Mouse (Mus musculus): Measurements from ENCODE around the gene Cant1. TPM values are rescaled to one million over a fixed set of nuclear protein-coding genes. Genes with fewer than 3 reads are reported as not detected.

Cant1 gene
- polyA plus RNA-seq, 1 experiment from 2014 or later, result 30.9 TPM

GRCm38 (mm10) chr11:118411271-118411670 lies 7.6 kb downstream of the Cant1 start:
- ATAC-seq (ENCODE audit: low FRiP score, low TSS enrichment), result peak; percentile 69
- H3K27ac ChIP-seq (ENCODE audit: low read length), result peak overlapping the region; percentile 79
- peaks cover 64% of the 10 kb centered on the region for H3K36me3 ChIP-seq (ENCODE audit: insufficient read depth, low read length)
- H3K27me3 ChIP-seq (ENCODE audit: insufficient read depth, low read length), result no peaks in the 10 kb centered on the region
- peak overlapping the region; percentile 22; the same call in 1 of the 2 replicates for H3K9ac ChIP-seq (replicated peaks; ENCODE audit: low read length)
- 45% methylated on average over 8 of the region's 8 CpGs for WGBS
- H3K4me1 ChIP-seq (ENCODE audit: insufficient read depth, low read length), result peaks cover 48% of the 10 kb centered on the region
- no peaks in the 10 kb centered on the region for H3K9me3 ChIP-seq (ENCODE audit: low read length)
- H3K4me3 ChIP-seq (ENCODE audit: low read length), result no peak overlapping the region
- no peak overlapping the region for H3K4me2 ChIP-seq (replicated peaks; ENCODE audit: low read depth, low read length)

- peaks cover 62% of the 10 kb centered on the region for H3K36me3 ChIP-seq (ENCODE audit: insufficient read depth, low read length)
- H3K9ac ChIP-seq (replicated peaks; ENCODE audit: low read length), result no peak overlapping the region
- H3K4me1 ChIP-seq (ENCODE audit: insufficient read depth, low read length), result peaks cover 45% of the 10 kb centered on the region
- H3K4me2 ChIP-seq (replicated peaks; ENCODE audit: low read depth, low read length), result no peak overlapping the region
- no peak for ATAC-seq (ENCODE audit: low FRiP score, low TSS enrichment)
- no peak overlapping the region for H3K4me3 ChIP-seq (ENCODE audit: low read length)
- WGBS, result 60% methylated on average over 10 of the region's 10 CpGs
- no peaks in the 10 kb centered on the region for H3K9me3 ChIP-seq (ENCODE audit: low read length)
- H3K27ac ChIP-seq (ENCODE audit: low read length), result peak overlapping the region; percentile 45; the same call in 1 of the 2 replicates
- no peaks in the 10 kb centered on the region for H3K27me3 ChIP-seq (ENCODE audit: insufficient read depth, low read length)
Observed at GRCm38 (mm10) chr11:118410479-118410878, 8.4 kb downstream of the Cant1 start.

- ATAC-seq (ENCODE audit: low FRiP score, low TSS enrichment), result no peak
- Histone ChIP-seq H3K9me3 (ENCODE audit: low read length) (no peaks in the 10 kb centered on the region), H3K27me3 (ENCODE audit: insufficient read depth, low read length) (no peaks in the 10 kb centered on the region), H3K4me3 (ENCODE audit: low read length) (no peak overlapping the region), H3K36me3 (ENCODE audit: insufficient read depth, low read length) (peaks cover 60% of the 10 kb centered on the region), H3K4me2 (replicated peaks; ENCODE audit: low read depth, low read length) (no peak overlapping the region), H3K27ac (ENCODE audit: low read length) (no peak overlapping the region), H3K9ac (replicated peaks; ENCODE audit: low read length) (no peak overlapping the region), H3K4me1 (ENCODE audit: insufficient read depth, low read length) (peaks cover 45% of the 10 kb centered on the region)
- WGBS, result 70% methylated on average over 1 of the region's 1 CpGs
Observed at GRCm38 (mm10) chr11:118410073-118410444, 8.8 kb downstream of the Cant1 start.

- Histone ChIP-seq H3K4me1 (ENCODE audit: insufficient read depth, low read length) (peaks cover 48% of the 10 kb centered on the region), H3K4me2 (replicated peaks; ENCODE audit: low read depth, low read length) (no peak overlapping the region), H3K27ac (ENCODE audit: low read length) (no peak overlapping the region), H3K9me3 (ENCODE audit: low read length) (no peaks in the 10 kb centered on the region), H3K9ac (replicated peaks; ENCODE audit: low read length) (no peak overlapping the region), H3K4me3 (ENCODE audit: low read length) (no peak overlapping the region), H3K27me3 (ENCODE audit: insufficient read depth, low read length) (no peaks in the 10 kb centered on the region), H3K36me3 (ENCODE audit: insufficient read depth, low read length) (peaks cover 53% of the 10 kb centered on the region)
- WGBS, result 70% methylated on average over 12 of the region's 12 CpGs
- no peak for ATAC-seq (ENCODE audit: low FRiP score, low TSS enrichment)
Observed at GRCm38 (mm10) chr11:118409106-118410072, 9.5 kb downstream of the Cant1 start.

GRCm38 (mm10) chr11:118408051-118408740 lies 10.7 kb downstream of the Cant1 start:
- no peaks in the 10 kb centered on the region for H3K27me3 ChIP-seq (ENCODE audit: insufficient read depth, low read length)
- H3K36me3 ChIP-seq (ENCODE audit: insufficient read depth, low read length), result peaks cover 49% of the 10 kb centered on the region
- WGBS, result 81% methylated on average over 18 of the region's 18 CpGs
- no peak for ATAC-seq (ENCODE audit: low FRiP score, low TSS enrichment)
- H3K4me3 ChIP-seq (ENCODE audit: low read length), result no peak overlapping the region
- H3K4me1 ChIP-seq (ENCODE audit: insufficient read depth, low read length), result peaks cover 47% of the 10 kb centered on the region
- no peak overlapping the region for H3K4me2 ChIP-seq (replicated peaks; ENCODE audit: low read depth, low read length)
- no peak overlapping the region for H3K27ac ChIP-seq (ENCODE audit: low read length)
- no peak overlapping the region for H3K9ac ChIP-seq (replicated peaks; ENCODE audit: low read length)
- H3K9me3 ChIP-seq (ENCODE audit: low read length), result no peaks in the 10 kb centered on the region

- Histone ChIP-seq H3K4me1 (ENCODE audit: insufficient read depth, low read length) (peaks cover 40% of the 10 kb centered on the region), H3K27me3 (ENCODE audit: insufficient read depth, low read length) (no peaks in the 10 kb centered on the region), H3K4me3 (ENCODE audit: low read length) (no peak overlapping the region), H3K9me3 (ENCODE audit: low read length) (no peaks in the 10 kb centered on the region), H3K36me3 (ENCODE audit: insufficient read depth, low read length) (peaks cover 45% of the 10 kb centered on the region), H3K9ac (replicated peaks; ENCODE audit: low read length) (no peak overlapping the region), H3K4me2 (replicated peaks; ENCODE audit: low read depth, low read length) (no peak overlapping the region), H3K27ac (ENCODE audit: low read length) (no peak overlapping the region)
- ATAC-seq (ENCODE audit: low FRiP score, low TSS enrichment), result no peak
- 83% methylated on average over 23 of the region's 23 CpGs for WGBS
Observed at GRCm38 (mm10) chr11:118407318-118407910, 11.5 kb downstream of the Cant1 start.

GRCm38 (mm10) chr11:118406521-118406920 lies 12.4 kb downstream of the Cant1 start:
- ATAC-seq (ENCODE audit: low FRiP score, low TSS enrichment), result no peak
- H3K27me3 ChIP-seq (ENCODE audit: insufficient read depth, low read length), result no peaks in the 10 kb centered on the region
- no peak overlapping the region for H3K4me3 ChIP-seq (ENCODE audit: low read length)
- peak overlapping the region; percentile 14; the same call in 1 of the 2 replicates for H3K27ac ChIP-seq (ENCODE audit: low read length)
- 80% methylated on average over 5 of the region's 5 CpGs for WGBS
- peaks cover 45% of the 10 kb centered on the region for H3K36me3 ChIP-seq (ENCODE audit: insufficient read depth, low read length)
- H3K4me2 ChIP-seq (replicated peaks; ENCODE audit: low read depth, low read length), result no peak overlapping the region
- H3K9ac ChIP-seq (replicated peaks; ENCODE audit: low read length), result no peak overlapping the region
- no peaks in the 10 kb centered on the region for H3K9me3 ChIP-seq (ENCODE audit: low read length)
- peaks cover 40% of the 10 kb centered on the region for H3K4me1 ChIP-seq (ENCODE audit: insufficient read depth, low read length)

- no peak overlapping the region for H3K4me2 ChIP-seq (replicated peaks; ENCODE audit: low read depth, low read length)
- no peak overlapping the region; the same call in 1 of the 2 replicates for H3K27ac ChIP-seq (ENCODE audit: low read length)
- H3K27me3 ChIP-seq (ENCODE audit: insufficient read depth, low read length), result no peaks in the 10 kb centered on the region
- ATAC-seq (ENCODE audit: low FRiP score, low TSS enrichment), result no peak
- H3K36me3 ChIP-seq (ENCODE audit: insufficient read depth, low read length), result peaks cover 37% of the 10 kb centered on the region
- 90% methylated on average over 8 of the region's 8 CpGs for WGBS
- H3K4me3 ChIP-seq (ENCODE audit: low read length), result no peak overlapping the region
- no peak overlapping the region for H3K9ac ChIP-seq (replicated peaks; ENCODE audit: low read length)
- no peaks in the 10 kb centered on the region for H3K9me3 ChIP-seq (ENCODE audit: low read length)
- H3K4me1 ChIP-seq (ENCODE audit: insufficient read depth, low read length), result peaks cover 40% of the 10 kb centered on the region
Observed at GRCm38 (mm10) chr11:118405311-118405710, 13.6 kb downstream of the Cant1 start.

GRCm38 (mm10) chr11:118403951-118404899 lies 14.7 kb downstream of the Cant1 start:
- Histone ChIP-seq H3K4me3 (ENCODE audit: low read length) (no peak overlapping the region), H3K4me2 (replicated peaks; ENCODE audit: low read depth, low read length) (no peak overlapping the region), H3K4me1 (ENCODE audit: insufficient read depth, low read length) (peaks cover 45% of the 10 kb centered on the region), H3K9ac (replicated peaks; ENCODE audit: low read length) (no peak overlapping the region), H3K27me3 (ENCODE audit: insufficient read depth, low read length) (no peaks in the 10 kb centered on the region), H3K36me3 (ENCODE audit: insufficient read depth, low read length) (peaks cover 36% of the 10 kb centered on the region), H3K27ac (ENCODE audit: low read length) (0 out of 2 replicates have a peak overlapping the region, but pooled peaks have one; percentile 43), H3K9me3 (ENCODE audit: low read length) (no peaks in the 10 kb centered on the region)
- WGBS, result 49% methylated on average over 6 of the region's 6 CpGs
- no peak for ATAC-seq (ENCODE audit: low FRiP score, low TSS enrichment)

Measured in kidney, embryonic 16.5 days (tissue).